Mouse (Mus musculus): ENCODE data around the gene Msantd4. TPM values are rescaled to one million over a fixed set of nuclear protein-coding genes. Genes with fewer than 3 reads are reported as not detected.
"Not testable (repeated sequence)": the region's sequence is repeated elsewhere in the genome, so short reads cannot be mapped to it uniquely, and the experiment has no call there.

Gene Msantd4
- 10 to 100 TPM; 39.1 to 40.7 TPM for total RNA-seq (2021)

- DNase-seq, result peak; percentile 96
These were observed at the start of gene Msantd4 for GRCm38 (mm10) chr9:4375828-4376639. Msantd4 (plus strand) TSS chr9:4376562.

- DNase-seq, result no peak
These were observed 23.2 kb upstream of the Msantd4 start for GRCm38 (mm10) chr9:4353163-4353562.

- DNase-seq, result no peak
These were observed 318 bp downstream of the Msantd4 start for GRCm38 (mm10) chr9:4376640-4377120.

- not testable (repeated sequence) for DNase-seq
These were observed 24.4 kb downstream of the Msantd4 start for GRCm38 (mm10) chr9:4400801-4401200.

Small RNAs within 50 kb of the gene (microRNA-seq; reads per million reads assigned to microRNA genes)
- gene Gm23992, result 0 reads per million in 2 experiments

Other genes starting within 250 kb of the Msantd4 start
- gene Aasdhppt, start 67.1 kb upstream of the Msantd4 start, total RNA-seq (2021), result 10 to 100 TPM; 18.2 to 18.3 TPM
- 1 to 10 TPM; 6.5 to 6.8 TPM for gene Kbtbd3, start 66.7 kb upstream of the Msantd4 start, total RNA-seq (2021)